Mouse (Mus musculus) CH12F3 (cell line): Measurements from ENCODE around the gene Aspg.

Experiments used
- in situ Hi-C: fragments of 300-500 bp; cut with MboI; formaldehyde crosslinking; loops from 2 replicates; pipeline ENCODE4 v1.14.3; 2020; ENCODE audit warnings: low sequenced_read_pairs

Aspg gene

DNA sequence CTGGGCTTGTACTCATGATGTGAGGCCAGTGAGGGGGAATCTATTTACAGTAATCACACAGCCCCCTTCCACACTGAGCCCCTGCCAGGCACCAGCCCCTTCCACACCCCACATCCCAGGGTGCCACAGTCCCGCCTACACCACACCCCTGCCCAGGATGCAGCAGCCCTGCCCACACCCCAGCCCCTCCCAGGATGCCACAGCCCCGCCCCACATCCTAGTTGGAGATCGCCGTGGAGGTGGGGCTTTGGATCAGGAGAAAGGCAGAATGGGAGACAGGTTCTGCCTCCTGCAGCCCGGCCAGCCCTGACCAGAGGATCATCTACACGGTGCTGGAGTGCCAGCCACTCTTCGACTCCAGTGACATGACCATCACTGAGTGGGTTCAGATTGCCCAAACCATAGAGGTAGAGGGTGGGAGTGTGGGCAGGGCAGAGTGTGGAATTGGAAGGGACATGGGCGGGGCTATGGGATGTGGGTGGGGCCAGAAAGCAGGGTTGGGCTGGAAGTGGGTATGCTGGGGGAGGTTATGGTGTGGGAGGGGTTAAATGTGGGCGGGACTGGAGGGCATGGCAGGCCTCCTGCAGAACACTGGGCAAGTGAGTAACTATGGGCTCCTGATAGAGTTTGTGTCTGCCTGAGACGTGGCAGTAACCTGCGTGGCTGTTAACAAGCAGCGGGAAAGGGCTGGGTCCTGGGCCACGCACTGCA, 6.4 kb downstream of the Aspg start:
- in situ Hi-C loops = no loop called here

DNA sequence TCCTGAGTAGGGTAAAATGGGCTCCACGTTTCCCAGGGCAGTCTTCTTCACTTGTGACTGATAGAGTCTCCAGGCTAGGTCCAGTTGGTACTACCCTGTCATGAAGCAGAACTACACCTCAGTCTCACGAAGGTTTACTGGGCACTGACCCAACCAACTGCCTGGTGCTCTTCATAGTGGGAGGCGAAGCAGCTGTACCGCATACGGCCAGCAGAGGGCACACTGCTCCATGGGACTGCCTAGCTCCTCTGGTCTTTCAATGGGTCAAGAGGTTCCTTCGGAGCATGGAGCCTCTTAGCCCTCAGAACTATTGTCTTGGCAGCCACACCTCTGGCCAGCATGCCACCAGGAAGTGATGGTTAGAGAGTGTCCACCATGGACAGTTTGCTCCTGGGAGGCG, 7.2 kb downstream of the Aspg start:
- in situ Hi-C loops = no loop called here

DNA sequence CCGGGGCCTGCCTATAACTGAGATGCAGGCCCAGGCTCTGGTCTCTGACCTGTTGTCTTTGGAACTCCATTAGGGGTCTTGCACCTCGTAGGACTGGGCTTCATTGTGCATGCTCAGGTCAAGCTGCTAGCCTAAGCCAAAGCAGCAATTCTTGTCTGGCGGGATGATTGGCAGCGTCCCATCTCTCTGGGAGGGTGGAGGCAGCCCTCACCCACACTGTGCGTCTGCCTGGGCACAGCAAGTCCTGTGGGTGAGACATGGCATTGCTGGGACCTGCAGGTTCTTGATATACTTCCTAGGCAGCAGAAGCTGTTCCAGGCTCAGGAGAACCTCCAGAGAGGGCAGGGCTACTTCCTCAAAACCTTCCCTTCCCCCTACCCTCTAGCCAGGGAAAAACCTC, 10.5 kb downstream of the Aspg start:
- in situ Hi-C loops = no loop called here

- in situ Hi-C loops = no loop called here
These were observed 11.2 kb downstream of the Aspg start for GRCm38 (mm10) chr12:112117649-112118048.

GRCm38 (mm10) chr12:112121188-112121587, 14.7 kb downstream of the Aspg start:
- in situ Hi-C loops = no loop called here

- in situ Hi-C loops = no loop called here
These were observed 19.4 kb downstream of the Aspg start for GRCm38 (mm10) chr12:112125903-112126302.

- in situ Hi-C loops = no loop called here
These were observed 20.6 kb downstream of the Aspg start for GRCm38 (mm10) chr12:112126931-112127635.

DNA sequence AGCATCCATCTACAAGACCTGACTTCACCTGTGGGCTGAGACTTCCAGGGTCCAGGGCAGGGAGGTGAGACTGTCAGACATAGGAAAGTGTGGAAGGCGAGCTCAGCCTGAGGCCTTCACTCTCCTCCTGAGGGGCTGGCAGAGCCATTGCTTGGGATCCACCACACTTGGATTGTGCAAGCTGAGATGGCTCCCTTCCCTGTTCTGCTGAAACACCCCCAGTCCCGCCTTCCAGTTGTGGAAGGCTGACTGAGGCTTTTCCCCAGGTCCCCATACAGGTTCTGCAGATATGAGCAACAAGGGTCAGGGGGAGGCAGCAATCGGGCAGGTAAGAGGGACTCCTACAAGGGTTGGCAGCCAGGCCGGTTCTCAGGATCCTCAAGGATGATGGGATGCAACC, 22.0 kb downstream of the Aspg start:
- in situ Hi-C loops = no loop called here

GRCm38 (mm10) chr12:112129300-112129856, 22.9 kb downstream of the Aspg start:
- in situ Hi-C loops = no loop called here

DNA sequence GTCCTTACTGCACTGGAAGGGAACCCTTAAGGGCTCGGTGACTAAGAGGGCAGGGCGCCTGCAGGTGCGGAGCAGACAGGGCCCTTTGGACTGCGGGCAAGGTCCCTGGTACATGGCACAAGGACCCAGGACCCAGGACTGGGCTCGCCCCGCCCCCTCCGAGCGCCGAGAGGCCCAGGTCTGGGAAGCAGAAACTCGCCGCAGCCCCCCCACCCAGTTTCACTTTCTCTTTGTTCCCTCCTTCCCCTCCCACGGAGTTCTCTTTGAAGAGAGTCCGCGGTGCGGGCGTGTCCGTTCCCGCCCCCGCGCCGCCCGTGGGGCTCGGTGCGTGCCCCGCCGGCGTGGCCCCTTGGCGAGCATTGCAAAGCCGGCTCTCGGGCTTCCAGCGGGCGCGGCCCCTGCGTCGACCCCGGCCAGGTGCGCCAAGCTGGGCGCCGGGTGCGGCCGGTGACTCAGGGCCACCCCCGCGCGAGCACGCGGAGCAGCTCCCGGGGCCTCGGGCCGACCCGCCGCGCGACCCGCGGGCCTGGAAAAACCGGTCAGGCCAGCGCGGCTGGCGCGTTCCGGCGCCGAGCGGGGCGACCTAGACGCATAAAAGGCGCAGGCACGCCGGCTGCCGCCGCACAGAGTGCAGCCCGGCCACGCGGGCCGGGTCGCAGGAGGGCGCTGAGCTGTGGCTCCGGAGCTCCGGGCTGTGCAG, 23.8 kb downstream of the Aspg start:
- in situ Hi-C loops = no loop called here

DNA sequence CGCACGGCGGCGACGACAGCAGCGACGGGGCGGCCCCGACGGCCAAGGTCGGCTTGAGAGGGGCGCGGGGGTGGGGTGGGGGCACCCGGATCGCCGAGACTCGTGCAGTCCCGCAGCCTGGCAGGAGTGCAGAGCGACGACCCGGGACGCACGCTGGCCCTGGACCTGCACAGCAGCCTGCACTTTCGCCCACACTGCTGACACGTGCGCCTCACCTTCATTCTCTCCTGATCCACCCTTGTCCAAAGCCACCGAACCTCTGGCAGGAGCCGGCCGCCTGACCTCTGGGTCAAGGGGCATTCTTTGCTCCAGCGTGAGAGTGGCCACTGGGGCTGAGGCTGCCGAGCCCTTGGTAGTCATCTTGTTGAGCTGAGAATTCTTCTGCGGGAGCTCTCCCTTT, 24.5 kb downstream of the Aspg start:
- in situ Hi-C loops = no loop called here

DNA sequence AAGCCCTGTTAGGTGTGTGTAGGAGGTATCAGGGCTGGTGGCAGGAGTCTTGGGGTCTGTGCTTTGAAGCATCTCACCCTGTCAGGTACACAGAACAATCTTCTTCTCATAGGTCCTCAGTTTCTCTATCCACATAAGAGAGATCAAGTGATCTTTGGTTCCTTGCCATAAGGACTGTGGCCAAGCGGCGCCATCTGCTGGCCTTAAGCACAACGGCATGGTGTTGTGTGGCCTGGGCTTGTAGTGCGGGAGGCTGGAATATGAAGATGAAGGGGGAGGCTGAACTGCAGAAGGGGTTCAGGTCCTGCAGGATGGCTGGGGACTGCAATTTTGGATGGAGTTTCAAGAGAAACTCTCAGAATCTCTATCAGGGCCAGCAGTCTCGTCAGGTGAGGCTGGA, 33.8 kb downstream of the Aspg start:
- in situ Hi-C loops = no loop called here

- in situ Hi-C loops = no loop called here
These were observed 34.3 kb downstream of the Aspg start for GRCm38 (mm10) chr12:112140745-112141144.

GRCm38 (mm10) chr12:112141300-112141699, 34.8 kb downstream of the Aspg start:
- in situ Hi-C loops = no loop called here

DNA sequence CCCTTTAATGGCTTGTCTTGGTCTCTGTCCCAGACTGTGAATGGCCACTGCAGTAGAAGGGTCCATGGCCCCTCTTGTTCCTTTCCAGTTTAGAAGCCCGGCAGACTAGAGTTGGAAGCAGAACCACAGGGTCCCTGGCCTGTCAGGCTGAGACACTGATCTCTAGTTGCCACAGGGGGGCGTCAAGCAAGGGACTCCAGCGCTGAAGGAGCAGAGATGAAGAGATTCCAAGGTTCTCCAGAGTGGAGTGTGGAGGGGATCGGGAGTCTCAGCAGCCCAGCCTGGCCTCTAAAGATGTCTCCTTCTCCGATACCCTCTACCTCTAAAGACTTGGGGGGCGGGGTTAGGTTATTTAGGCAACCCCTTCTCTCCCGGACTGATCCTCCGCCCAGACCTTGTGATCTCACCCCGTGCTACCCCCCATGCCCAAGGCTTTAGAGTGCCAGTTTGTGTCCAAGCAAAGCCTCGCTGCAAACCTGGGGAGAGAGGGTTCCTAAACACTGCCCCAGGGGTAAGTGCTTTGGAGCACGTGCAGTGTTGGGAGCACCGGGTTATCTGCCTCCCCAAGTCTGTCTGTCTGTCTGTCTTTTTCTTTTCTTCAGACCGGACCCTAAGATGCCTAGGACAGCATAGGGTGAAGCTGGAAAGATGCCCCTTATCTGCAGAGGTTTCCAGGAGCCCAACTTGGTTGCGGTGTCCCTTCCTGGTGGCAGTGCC, 36.8 kb downstream of the Aspg start:
- in situ Hi-C loops = no loop called here

DNA sequence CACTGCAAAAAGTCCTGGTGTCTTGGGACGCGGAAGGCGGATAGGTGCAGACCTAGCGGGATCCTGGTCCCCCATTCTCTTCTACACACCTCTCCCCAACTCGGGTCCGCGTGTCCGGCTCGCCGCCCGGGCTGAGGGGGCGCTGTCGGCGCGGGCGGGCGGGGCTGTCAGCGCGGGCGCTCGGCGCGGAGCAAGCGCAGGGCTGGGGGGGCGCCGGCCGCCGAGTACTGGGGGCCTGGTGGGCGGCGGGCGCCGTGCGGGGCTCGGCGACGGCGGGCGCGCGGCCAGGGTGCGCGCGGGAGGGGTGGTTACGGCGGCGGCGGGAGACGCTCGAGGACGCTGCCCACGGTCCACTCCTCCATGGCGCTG, 37.3 kb downstream of the Aspg start:
- in situ Hi-C loops = no loop called here

DNA sequence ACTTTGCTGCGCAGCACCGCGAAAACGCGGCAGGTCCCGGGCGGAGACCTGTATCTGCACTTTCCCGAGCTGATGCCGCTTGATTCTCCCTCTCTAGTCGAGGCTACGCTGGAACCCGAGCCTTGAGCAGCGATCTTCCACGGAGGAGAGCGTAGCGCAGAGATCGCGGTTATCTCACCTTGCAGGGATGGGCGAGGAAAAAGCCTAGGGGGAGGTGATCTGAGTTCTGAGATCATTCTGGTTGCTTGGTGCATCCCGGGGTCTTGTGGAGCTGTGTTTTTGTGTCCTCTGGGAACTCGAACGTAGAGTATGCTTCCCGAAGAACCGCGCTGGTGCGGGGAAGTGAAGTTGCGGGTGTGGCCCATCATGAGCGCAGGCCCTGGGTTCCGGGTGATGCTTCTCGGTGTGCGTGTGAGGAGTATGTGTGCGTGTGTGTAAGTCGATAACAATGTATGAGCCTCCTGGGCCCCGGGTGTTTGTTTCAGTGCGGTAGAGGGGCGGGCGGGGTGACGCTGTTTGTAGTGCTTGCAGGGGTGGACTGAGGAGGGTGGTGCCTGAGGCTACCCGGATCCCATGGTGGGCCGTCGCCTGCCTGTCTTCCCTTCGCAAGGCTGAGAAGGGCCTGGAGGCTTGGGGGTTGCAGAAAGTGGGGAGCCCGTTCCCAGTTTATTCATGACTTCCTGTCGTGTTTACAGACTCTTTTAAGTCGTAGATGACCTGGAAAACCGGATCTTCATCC, 38.1 kb downstream of the Aspg start:
- in situ Hi-C loops = no loop called here

DNA sequence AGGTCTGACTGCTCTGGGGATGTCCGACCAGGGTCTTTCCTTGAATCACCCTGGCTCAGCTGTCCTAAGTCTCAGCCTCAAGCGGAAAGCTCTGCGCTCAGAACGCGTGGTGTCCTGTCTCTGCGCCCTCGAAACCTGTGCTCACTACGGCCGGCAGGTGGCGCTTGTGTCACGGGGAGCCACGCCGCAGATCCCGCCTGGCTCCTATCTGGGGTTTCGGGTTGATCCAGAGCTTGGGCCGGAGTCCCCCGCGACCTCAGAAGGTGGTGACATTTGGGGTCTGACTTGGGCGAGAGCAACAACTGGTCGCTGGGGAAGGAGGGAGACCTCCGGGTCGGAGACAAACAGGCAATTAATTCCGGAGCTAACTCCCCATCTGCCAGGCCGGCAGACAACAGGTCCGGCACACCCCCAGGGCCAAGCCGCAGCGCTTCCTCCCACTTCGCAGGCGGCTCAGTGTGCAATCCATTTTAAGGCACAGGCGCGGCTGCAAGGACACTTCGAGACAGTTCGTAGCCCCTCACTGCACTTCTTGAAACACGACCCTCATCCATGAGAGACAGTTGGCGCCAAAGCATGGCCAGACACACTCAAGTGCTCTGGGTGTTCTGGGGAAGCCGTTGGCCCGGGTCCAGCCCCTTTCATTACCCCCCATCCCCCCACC, 38.9 kb downstream of the Aspg start:
- in situ Hi-C loops = no loop called here

DNA sequence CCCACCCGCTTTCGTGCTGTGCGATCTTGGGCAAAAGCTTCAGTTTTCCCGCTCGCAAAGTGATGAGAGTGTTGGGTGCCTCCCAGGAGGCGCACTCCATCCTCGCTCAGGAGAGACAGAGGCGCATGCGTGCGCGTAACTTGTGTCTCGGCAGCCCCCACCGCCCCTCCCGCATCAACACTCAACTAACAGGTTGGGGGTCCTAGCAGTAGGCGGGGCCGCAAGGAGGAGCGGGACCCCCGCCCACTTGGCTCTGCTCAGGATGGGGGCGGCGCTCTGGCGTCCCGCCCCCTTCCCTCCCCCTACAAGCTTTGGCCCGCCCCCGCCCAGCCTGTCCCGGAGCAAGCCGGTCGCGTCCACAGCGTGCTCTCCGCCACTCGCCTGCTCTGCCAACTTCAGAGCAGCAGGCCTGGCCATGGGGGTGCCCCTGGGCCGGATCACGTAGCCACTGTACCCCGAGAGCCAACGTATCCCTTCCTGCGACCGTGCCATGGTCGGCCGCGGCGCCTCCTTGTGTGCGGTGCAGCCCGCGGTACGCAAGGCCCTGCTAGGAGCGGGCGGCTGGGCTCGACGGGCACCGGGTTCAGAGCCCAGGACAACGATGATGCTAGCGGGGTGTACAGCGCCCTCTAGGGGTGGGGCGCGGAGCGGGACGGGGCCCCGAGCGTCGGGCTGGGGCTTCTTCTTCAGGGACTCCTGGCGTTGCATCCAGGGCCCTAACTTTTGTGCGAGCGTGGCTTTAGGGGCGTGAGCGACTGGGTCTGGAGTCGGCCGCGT, 39.6 kb downstream of the Aspg start, which contains the start of gene Kif26a:
TSS of gene Kif26a (plus strand) at position 334 of the 777 bp plus-strand sequence.
- in situ Hi-C loops = no loop called here
